Mouse (Mus musculus) embryo, embryonic 9.5 days (tissue): Measurements from ENCODE around the gene Tmem136.
A peak's percentile ranks its signal among the peaks of the same experiment; 100 is the strongest.

ENCODE experiments used
- DNase-seq: peaks from one replicate; pipeline ENCODE4 v3.0.0-alpha.2; 2017; ENCODE audit errors: extremely low spot score

Gene Tmem136

GRCm38 (mm10) chr9:43108721-43109120 lies 7.6 kb downstream of the Tmem136 start:
- no peak for DNase-seq

GRCm38 (mm10) chr9:43108081-43108480 lies 8.3 kb downstream of the Tmem136 start:
- DNase-seq: no peak

- no peak for DNase-seq
These were observed 8.8 kb downstream of the Tmem136 start for GRCm38 (mm10) chr9:43107555-43107954.

- peak; percentile 39 for DNase-seq
These were observed 9.2 kb downstream of the Tmem136 start, which contains the start of gene Arhgef12 for GRCm38 (mm10) chr9:43107187-43107517. Arhgef12 (minus strand) TSS chr9:43107239.

- DNase-seq: no peak
These were observed 9.8 kb downstream of the Tmem136 start for GRCm38 (mm10) chr9:43106426-43107186.

- DNase-seq: peak; percentile 95
These were observed 10.6 kb downstream of the Tmem136 start for GRCm38 (mm10) chr9:43105664-43106361.

- no peak for DNase-seq
These were observed 11.3 kb downstream of the Tmem136 start for GRCm38 (mm10) chr9:43104873-43105663.

- DNase-seq: no peak
These were observed 11.9 kb downstream of the Tmem136 start for GRCm38 (mm10) chr9:43104526-43104872.

GRCm38 (mm10) chr9:43103675-43104299 lies 12.6 kb downstream of the Tmem136 start:
- no peak for DNase-seq

GRCm38 (mm10) chr9:43102931-43103330 lies 13.4 kb downstream of the Tmem136 start:
- DNase-seq: no peak

- no peak for DNase-seq
These were observed 14.3 kb downstream of the Tmem136 start for GRCm38 (mm10) chr9:43101936-43102595.

GRCm38 (mm10) chr9:43098922-43099321 lies 17.4 kb downstream of the Tmem136 start:
- no peak for DNase-seq

GRCm38 (mm10) chr9:43097801-43098557 lies 18.4 kb downstream of the Tmem136 start:
- DNase-seq: no peak

GRCm38 (mm10) chr9:43096337-43096736 lies 20.0 kb downstream of the Tmem136 start:
- DNase-seq: no peak

- no peak for DNase-seq
These were observed 21.5 kb downstream of the Tmem136 start for GRCm38 (mm10) chr9:43094828-43095227.

GRCm38 (mm10) chr9:43093803-43094202 lies 22.6 kb downstream of the Tmem136 start:
- DNase-seq: no peak

GRCm38 (mm10) chr9:43085686-43086285 lies 30.6 kb downstream of the Tmem136 start:
- no peak for DNase-seq

- DNase-seq: no peak
These were observed 31.6 kb downstream of the Tmem136 start for GRCm38 (mm10) chr9:43084496-43085362.

GRCm38 (mm10) chr9:43083441-43084055 lies 32.8 kb downstream of the Tmem136 start:
- DNase-seq: no peak
